Mouse (Mus musculus): Measurements from ENCODE around the gene Pitpnm2.

DNA sequence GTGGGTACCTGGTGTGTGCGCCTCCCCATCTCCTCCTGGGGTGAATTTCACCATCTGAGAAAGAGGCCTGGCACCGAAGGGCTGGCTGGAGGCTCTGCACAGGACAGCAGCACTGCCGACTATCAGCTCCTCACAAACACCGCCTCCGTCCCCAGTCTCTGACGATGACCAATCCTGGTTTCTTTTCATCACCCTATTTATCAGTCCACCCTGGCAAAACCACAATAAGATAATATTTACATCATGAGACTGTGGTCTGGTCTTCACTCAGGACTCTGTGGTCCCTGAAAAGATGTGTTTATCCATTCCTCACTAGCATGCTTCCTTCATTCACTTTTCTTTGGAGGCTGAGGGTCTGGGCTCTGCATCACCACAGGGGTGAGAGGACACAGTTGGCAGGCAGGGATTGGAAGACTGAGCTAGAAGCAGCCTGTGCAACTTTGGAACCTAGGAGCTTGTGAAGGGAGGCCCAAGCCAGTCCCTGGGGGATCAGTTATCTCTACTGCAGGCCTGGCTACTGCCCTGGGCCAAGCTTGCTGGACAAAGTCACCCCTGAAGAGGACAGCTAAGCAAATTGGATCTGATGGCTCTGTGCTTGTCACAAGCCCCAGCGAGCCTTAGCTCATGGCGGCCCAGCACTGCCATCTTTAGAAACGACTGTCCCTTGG is 45.3 kb downstream of the Pitpnm2 start:
- TF ChIP-seq CTCF (IDR thresholded peaks at IDR 0.05; ENCODE audit: low read depth, low read length) (no peak), POLR2AphosphoS5 (IDR thresholded peaks at IDR 0.05; ENCODE audit: insufficient replicate concordance, low read depth, low read length) (no peak)

All from G1E (cell line).